Mouse (Mus musculus) layer of hippocampus, adult 11-12 months (tissue): ENCODE measurements at regions not wholly inside any gene's neighbourhood (a gene's known extent, or its start where the extent isn't known, plus 50 kb on each side); places are given as distances from the start of the nearest gene placed in this dataset.
A peak's percentile ranks its signal among the peaks of the same experiment; 100 is the strongest.

ENCODE experiments used
- DNase-seq: peaks from one replicate; pipeline ENCODE4 v3.0.0; 2022; ENCODE audit warnings: low spot score

- no peak for DNase-seq
These were observed 198.2 kb upstream of the Chl1 start for GRCm38 (mm10) chr6:103312149-103312548.

GRCm38 (mm10) chr6:103312935-103313334 is 197.5 kb upstream of the Chl1 start:
- no peak for DNase-seq

GRCm38 (mm10) chr6:103318081-103318480 is 192.3 kb upstream of the Chl1 start:
- no peak for DNase-seq

- no peak for DNase-seq
These were observed 191.6 kb upstream of the Chl1 start for GRCm38 (mm10) chr6:103318677-103319359.

- DNase-seq, result no peak
These were observed 190.4 kb upstream of the Chl1 start for GRCm38 (mm10) chr6:103319964-103320363.

GRCm38 (mm10) chr6:103320550-103320949 is 189.8 kb upstream of the Chl1 start:
- DNase-seq, result no peak

GRCm38 (mm10) chr6:103321058-103321457 is 189.3 kb upstream of the Chl1 start:
- no peak for DNase-seq

- DNase-seq, result no peak
These were observed 187.9 kb upstream of the Chl1 start for GRCm38 (mm10) chr6:103322442-103322841.

- DNase-seq, result no peak
These were observed 174.7 kb upstream of the Chl1 start for GRCm38 (mm10) chr6:103335683-103336082.

GRCm38 (mm10) chr6:103339961-103340732 is 170.2 kb upstream of the Chl1 start:
- DNase-seq, result no peak

GRCm38 (mm10) chr6:103343515-103343914 is 166.9 kb upstream of the Chl1 start:
- DNase-seq, result no peak

- DNase-seq, result no peak
These were observed 166.0 kb upstream of the Chl1 start for GRCm38 (mm10) chr6:103344413-103344812.

GRCm38 (mm10) chr6:103345195-103345594 is 165.2 kb upstream of the Chl1 start:
- no peak for DNase-seq

- peak; percentile 53 for DNase-seq
These were observed 157.8 kb upstream of the Chl1 start for GRCm38 (mm10) chr6:103352405-103353124.

- DNase-seq, result no peak
These were observed 157.0 kb upstream of the Chl1 start for GRCm38 (mm10) chr6:103353346-103353745.

- DNase-seq, result no peak
These were observed 143.4 kb upstream of the Chl1 start for GRCm38 (mm10) chr6:103366782-103367491.

GRCm38 (mm10) chr6:103374956-103375355 is 135.4 kb upstream of the Chl1 start:
- no peak for DNase-seq

- no peak for DNase-seq
These were observed 133.1 kb upstream of the Chl1 start for GRCm38 (mm10) chr6:103377277-103377676.

GRCm38 (mm10) chr6:103378047-103378446 is 132.3 kb upstream of the Chl1 start:
- no peak for DNase-seq

GRCm38 (mm10) chr6:103381030-103381429 is 129.4 kb upstream of the Chl1 start:
- DNase-seq, result no peak

GRCm38 (mm10) chr6:103381930-103382329 is 128.5 kb upstream of the Chl1 start:
- no peak for DNase-seq

- DNase-seq, result no peak
These were observed 123.8 kb upstream of the Chl1 start for GRCm38 (mm10) chr6:103386591-103386990.
